Mouse (Mus musculus): ENCODE measurements around the gene Fibin. TPM values are rescaled to one million over a fixed set of nuclear protein-coding genes. Genes with fewer than 3 reads are reported as not detected.

The Fibin gene
- 1 to 10 TPM; 8.2 to 8.5 TPM for total RNA-seq (2021)

GRCm38 (mm10) chr2:110362432-110363283 is at the start of gene Fibin:
Gene Fibin (minus strand): TSS chr2:110363183.
- peak; percentile 56 to 74 for DNase-seq
- intact Hi-C loops (cut with DNase I), result loop anchor here (5.0 to 10.0 kb wide), 3 partner anchors 135 to 458 kb away; no protein-coding TSS in a partner anchor

GRCm38 (mm10) chr2:110411428-110411827 is 48.4 kb upstream of the Fibin start:
- DNase-seq, result peak; percentile 35
- intact Hi-C loops (cut with DNase I), result no loop called here

- intact Hi-C loops (cut with DNase I), result no loop called here
- no peak for DNase-seq
These were observed 45.8 kb upstream of the Fibin start for GRCm38 (mm10) chr2:110408757-110409156.

GRCm38 (mm10) chr2:110392714-110393336 is 29.8 kb upstream of the Fibin start:
- peak in 1 of 2 experiments; percentile 19 for DNase-seq
- intact Hi-C loops (cut with DNase I), result no loop called here

GRCm38 (mm10) chr2:110390736-110391409 is 27.9 kb upstream of the Fibin start:
- DNase-seq, result no peak
- intact Hi-C loops (cut with DNase I), result no loop called here

GRCm38 (mm10) chr2:110379811-110380210 is 16.8 kb upstream of the Fibin start:
- DNase-seq, result no peak
- intact Hi-C loops (cut with DNase I), result no loop called here

GRCm38 (mm10) chr2:110376660-110377059 is 13.7 kb upstream of the Fibin start:
- intact Hi-C loops (cut with DNase I), result no loop called here

GRCm38 (mm10) chr2:110375475-110375874 is 12.5 kb upstream of the Fibin start:
- intact Hi-C loops (cut with DNase I), result no loop called here

More at GRCm38 (mm10) chr2:110376660-110377059, 13.7 kb upstream of the Fibin start:
- no peak for DNase-seq

GRCm38 (mm10) chr2:110373186-110373585 is 10.2 kb upstream of the Fibin start:
- DNase-seq, result no peak
- intact Hi-C loops (cut with DNase I), result no loop called here

More at GRCm38 (mm10) chr2:110375475-110375874, 12.5 kb upstream of the Fibin start:
- DNase-seq, result no peak

GRCm38 (mm10) chr2:110367382-110367887 is 4.5 kb upstream of the Fibin start:
- no peak for DNase-seq
- intact Hi-C loops (cut with DNase I), result loop anchor here (10.0 kb wide), 2 partner anchors 197 to 463 kb away; no protein-coding TSS in a partner anchor

GRCm38 (mm10) chr2:110365401-110365800 is 2.4 kb upstream of the Fibin start:
- intact Hi-C loops (cut with DNase I), result loop anchor here (10.0 kb wide), 2 partner anchors 199 to 461 kb away; no protein-coding TSS in a partner anchor
- DNase-seq, result no peak

- intact Hi-C loops (cut with DNase I), result loop anchor here (5.0 to 10.0 kb wide), 3 partner anchors 137 to 459 kb away; no protein-coding TSS in a partner anchor
- DNase-seq, result no peak
These were observed 872 bp upstream of the Fibin start for GRCm38 (mm10) chr2:110363855-110364254.

- intact Hi-C loops (cut with DNase I), result no loop called here
- no peak for DNase-seq
These were observed 9.5 kb downstream of the Fibin start for GRCm38 (mm10) chr2:110353302-110353970.

- intact Hi-C loops (cut with DNase I), result no loop called here
- no peak for DNase-seq
These were observed 11.1 kb downstream of the Fibin start for GRCm38 (mm10) chr2:110351843-110352251.

GRCm38 (mm10) chr2:110351406-110351805 is 11.6 kb downstream of the Fibin start:
- no peak for DNase-seq
- intact Hi-C loops (cut with DNase I), result no loop called here

- no peak for DNase-seq
- intact Hi-C loops (cut with DNase I), result no loop called here
These were observed 34.0 kb downstream of the Fibin start for GRCm38 (mm10) chr2:110328953-110329352.

GRCm38 (mm10) chr2:110319949-110320348 is 43.0 kb downstream of the Fibin start:
- intact Hi-C loops (cut with DNase I), result no loop called here
- peak in 1 of 2 experiments; percentile 3 for DNase-seq

- intact Hi-C loops (cut with DNase I), result no loop called here
- DNase-seq, result no peak
These were observed 43.7 kb downstream of the Fibin start for GRCm38 (mm10) chr2:110319266-110319665.

GRCm38 (mm10) chr2:110318719-110319118 is 44.3 kb downstream of the Fibin start:
- DNase-seq, result no peak
- intact Hi-C loops (cut with DNase I), result no loop called here
